Mouse (Mus musculus) thymus, adult 2 months (tissue): ENCODE data around the gene Gm8947.
"Not testable (repeated sequence)": the region's sequence is repeated elsewhere in the genome, so short reads cannot be mapped to it uniquely, and the experiment has no call there.

Experiments
- CTCF ChIP-seq: fragments of 200-500 bp; IDR thresholded peaks from 2 replicates; pipeline ENCODE4 v1.5.1; 2012; ENCODE audit warnings: mild to moderate bottlenecking, control low read depth, low read length, moderate library complexity, borderline replicate concordance; ENCODE audit not compliant: control insufficient read depth, poor library complexity, insufficient read depth; ENCODE audit errors: extremely low read depth
- POLR2A ChIP-seq: fragments of 200-500 bp; IDR thresholded peaks from 2 replicates; pipeline ENCODE4 v1.6.1; 2012; ENCODE audit warnings: mild to moderate bottlenecking, low read length, control low read depth, moderate library complexity; ENCODE audit not compliant: control insufficient read depth, poor library complexity, insufficient read depth; ENCODE audit errors: extremely low read depth

- not testable (repeated sequence) for TF ChIP-seq POLR2A, CTCF
Observed at GRCm38 (mm10) chr1:151203818-151204217, 11.6 kb downstream of the Gm8947 start, which contains the start of gene 3110040M04Rik.
